Mouse (Mus musculus) ES-Bruce4 (cell line): Measurements from ENCODE around the gene Cisd3. TPM values are rescaled to one million over a fixed set of nuclear protein-coding genes. Genes with fewer than 3 reads are reported as not detected.

ENCODE experiments used
- H3K27ac ChIP-seq: 2 replicates; pipeline ENCODE4 v1.5.1; 2012; ENCODE audit warnings: low read length, inconsistent platforms; ENCODE audit not compliant: insufficient read depth
- H3K27me3 ChIP-seq: 2 replicates; pipeline ENCODE4 v1.6.1; 2012; ENCODE audit warnings: mild to moderate bottlenecking, low read length, inconsistent platforms; ENCODE audit not compliant: control insufficient read depth, poor library complexity, insufficient read depth, severe bottlenecking
- H3K36me3 ChIP-seq: 2 replicates; pipeline ENCODE4 v1.6.1; 2012; ENCODE audit warnings: inconsistent platforms, mild to moderate bottlenecking, low read length, moderate library complexity; ENCODE audit not compliant: control insufficient read depth, poor library complexity, insufficient read depth, severe bottlenecking
- H3K4me1 ChIP-seq: one replicate; pipeline ENCODE4 v1.8.1; 2011; ENCODE audit warnings: low read length; ENCODE audit not compliant: control insufficient read depth, insufficient read depth
- H3K4me3 ChIP-seq: 2 replicates; pipeline ENCODE4 v1.5.1; 2011; ENCODE audit warnings: low read depth, mild to moderate bottlenecking, low read length
- H3K9ac ChIP-seq: 2 replicates; pipeline ENCODE4 v1.6.1; 2012; ENCODE audit warnings: low read depth, mild to moderate bottlenecking, inconsistent platforms; ENCODE audit not compliant: poor library complexity, severe bottlenecking
- H3K9me3 ChIP-seq: replicated peaks from 2 replicates; pipeline ENCODE4 v1.6.1; 2012; ENCODE audit warnings: mild to moderate bottlenecking, low read length, inconsistent platforms; ENCODE audit not compliant: control insufficient read depth, poor library complexity, insufficient read depth, severe bottlenecking
- CTCF ChIP-seq: IDR thresholded peaks from one replicate; pipeline ENCODE4 v1.8.1; 2011; ENCODE audit warnings: low read depth, low read length
- EP300 ChIP-seq: IDR thresholded peaks from 2 replicates; pipeline ENCODE4 v1.6.1; 2011; ENCODE audit warnings: low read depth, low read length; ENCODE audit not compliant: insufficient read depth
- POLR2A ChIP-seq: IDR thresholded peaks from one replicate; pipeline ENCODE4 v1.8.1; 2011; ENCODE audit warnings: low read length; ENCODE audit not compliant: insufficient read depth
- polyA plus RNA-seq: library from polyadenylated mRNA; stranded (reverse); fragments of >200 nt; gene quantifications from 2 replicates; pipeline ENCODE4 v1.2.4, GENCODE M21; 2011; ENCODE audit warnings: low read depth; ENCODE audit not compliant: missing spikeins, insufficient read depth, insufficient read length

Cisd3 gene
- polyA plus RNA-seq, 1 experiment, result 62.3 TPM

- Histone ChIP-seq H3K27ac (peak overlapping the region; percentile 87), H3K4me3 (peak overlapping the region; percentile 73), H3K4me1 (peaks cover 6% of the 10 kb centered on the region), H3K9me3 (no peaks in the 10 kb centered on the region), H3K9ac (peak overlapping the region; percentile 97), H3K27me3 (no peaks in the 10 kb centered on the region), H3K36me3 (no peaks in the 10 kb centered on the region)
- TF ChIP-seq EP300, result 0 out of 2 replicates have a peak, but pooled peaks have one; percentile 33
- TF ChIP-seq POLR2A, result no peak
- TF ChIP-seq CTCF, result no peak
Measured at GRCm38 (mm10) chr11:97658751-97659266, 26.8 kb upstream of the Cisd3 start.

DNA sequence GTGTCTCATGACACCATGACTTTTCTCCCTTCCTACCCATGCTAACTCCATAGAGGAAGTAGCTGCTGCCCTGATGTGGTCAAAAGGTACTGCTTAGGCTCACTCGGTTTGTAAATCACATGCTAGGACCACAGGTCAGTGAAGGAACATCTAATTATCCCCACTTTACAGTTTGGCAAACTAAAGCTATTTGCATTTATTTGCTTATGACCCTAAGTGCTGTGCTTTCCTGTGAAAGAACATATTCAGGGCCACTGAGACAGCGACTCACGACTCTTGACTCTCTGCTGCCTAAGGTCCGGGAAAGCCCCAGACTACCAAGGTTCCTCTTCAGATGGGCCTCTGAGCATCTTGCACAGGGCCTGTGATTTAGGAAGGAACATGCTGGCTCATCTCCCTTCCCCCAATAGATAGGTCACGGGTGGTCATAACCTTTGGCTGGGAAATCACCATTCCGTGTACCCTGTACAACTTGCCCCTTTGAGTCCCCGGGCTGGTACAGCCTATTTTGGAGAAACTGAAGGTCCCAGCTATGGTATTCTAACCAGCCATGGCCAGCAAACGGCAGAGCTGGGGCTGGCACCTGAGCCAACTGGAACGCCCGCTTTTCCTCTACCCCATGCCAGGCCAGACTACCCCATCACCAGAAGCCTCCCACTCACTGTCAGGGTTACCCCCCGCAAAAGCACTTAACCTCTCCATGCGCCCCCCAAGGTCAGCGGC is 26.2 kb upstream of the Cisd3 start:
- H3K4me3 ChIP-seq, result peak overlapping the region; percentile 73

GRCm38 (mm10) chr11:97659990-97660714 is 25.5 kb upstream of the Cisd3 start:
- Histone ChIP-seq H3K9ac (peak overlapping the region; percentile 97), H3K4me3 (peak overlapping the region; percentile 75), H3K9me3 (no peaks in the 10 kb centered on the region), H3K4me1 (peaks cover 6% of the 10 kb centered on the region), H3K27me3 (no peaks in the 10 kb centered on the region), H3K36me3 (no peaks in the 10 kb centered on the region), H3K27ac (peak overlapping the region; percentile 98)
- TF ChIP-seq EP300, result peak; percentile 51; the same call in 1 of the 2 replicates
- no peak for TF ChIP-seq POLR2A

More for the DNA sequence above, 26.2 kb upstream of the Cisd3 start:
- H3K9ac ChIP-seq, result peak overlapping the region; percentile 97
- peaks cover 6% of the 10 kb centered on the region for H3K4me1 ChIP-seq
- H3K27ac ChIP-seq, result peak overlapping the region; percentile 87
- TF ChIP-seq POLR2A, result no peak
- no peak for TF ChIP-seq EP300
- no peak for TF ChIP-seq CTCF
- H3K27me3 ChIP-seq, result no peaks in the 10 kb centered on the region
- no peaks in the 10 kb centered on the region for H3K9me3 ChIP-seq
- no peaks in the 10 kb centered on the region for H3K36me3 ChIP-seq

DNA sequence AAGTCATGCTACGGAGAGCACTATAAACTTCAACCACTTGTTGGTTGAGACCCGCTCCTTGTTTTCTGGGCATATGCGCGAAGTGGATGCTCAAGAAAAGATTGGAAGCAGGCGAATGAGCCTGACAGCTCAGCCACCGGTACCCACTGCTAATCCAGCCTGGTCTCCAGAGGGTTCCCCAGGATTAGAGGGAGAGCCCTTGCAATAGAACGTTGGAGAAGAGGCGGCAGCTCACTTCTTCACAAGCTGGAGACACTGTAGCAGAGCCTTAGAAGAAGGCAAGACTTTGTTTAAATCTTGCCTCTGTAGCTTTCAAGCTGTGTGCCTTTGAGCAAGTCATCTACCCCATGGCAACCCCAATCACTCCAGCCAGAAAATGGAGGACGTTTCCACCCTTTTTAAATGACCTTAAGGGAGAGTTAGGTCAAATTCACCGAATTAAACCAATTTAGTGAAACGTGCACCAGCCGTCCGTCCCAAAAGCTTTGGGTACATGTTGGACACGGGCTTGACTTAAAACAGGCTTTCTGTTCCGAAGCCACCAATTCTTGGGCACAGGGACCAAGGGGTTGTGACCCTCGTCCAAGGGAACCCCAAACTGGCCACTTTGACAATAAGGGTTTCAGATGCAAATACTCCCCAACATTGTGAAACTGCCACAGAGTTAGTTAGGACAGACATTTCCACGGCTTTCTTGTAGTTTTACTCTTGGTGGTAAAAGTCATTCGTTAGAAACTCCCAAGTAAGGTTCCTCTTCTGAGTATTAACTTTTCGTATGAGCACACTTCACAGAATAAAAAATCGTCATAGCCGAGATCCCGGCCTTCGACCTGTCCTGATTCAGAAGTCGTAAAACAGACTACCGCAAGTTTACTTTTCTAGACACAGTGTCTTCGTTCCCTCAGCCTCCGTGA is 24.6 kb upstream of the Cisd3 start:
- H3K9me3 ChIP-seq, result no peaks in the 10 kb centered on the region
- no peaks in the 10 kb centered on the region for H3K27me3 ChIP-seq
- H3K4me3 ChIP-seq, result peak overlapping the region; percentile 75
- H3K9ac ChIP-seq, result peak overlapping the region; percentile 97
- H3K36me3 ChIP-seq, result no peaks in the 10 kb centered on the region
- H3K27ac ChIP-seq, result peak overlapping the region; percentile 98
- no peak for TF ChIP-seq EP300
- TF ChIP-seq POLR2A, result no peak
- no peak for TF ChIP-seq CTCF
- peaks cover 6% of the 10 kb centered on the region for H3K4me1 ChIP-seq

DNA sequence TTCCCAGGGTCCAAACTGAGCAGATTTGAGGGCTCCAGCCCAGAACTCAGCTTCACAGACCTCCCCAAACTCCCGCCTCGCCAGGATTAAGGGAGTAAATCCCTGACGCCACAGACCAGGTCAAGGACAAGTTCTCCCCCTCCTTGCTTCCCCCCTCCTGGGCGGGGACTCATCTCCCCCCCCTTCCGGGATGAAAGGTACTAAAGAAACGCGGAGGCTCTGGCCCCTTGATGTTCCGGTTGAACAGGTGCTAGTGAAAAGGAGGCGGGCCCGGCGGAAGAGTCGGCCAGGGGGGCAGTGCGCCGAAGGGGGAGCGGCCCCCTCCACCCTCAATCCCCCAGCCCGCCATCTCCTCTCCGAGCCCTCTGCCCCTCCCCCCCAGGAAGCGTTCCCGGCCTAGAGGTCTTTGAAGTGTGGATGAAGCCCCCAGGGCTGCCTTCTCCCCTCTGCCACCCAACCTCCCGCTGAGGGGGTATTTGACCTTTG is 23.9 kb upstream of the Cisd3 start:
- Histone ChIP-seq H3K27ac (peak overlapping the region; percentile 99), H3K27me3 (no peaks in the 10 kb centered on the region), H3K36me3 (peaks cover 3% of the 10 kb centered on the region; the same call in 1 of the 2 replicates), H3K4me3 (peak overlapping the region; percentile 44), H3K9me3 (no peaks in the 10 kb centered on the region), H3K4me1 (peaks cover 4% of the 10 kb centered on the region), H3K9ac (peak overlapping the region; percentile 97)
- TF ChIP-seq EP300 (peak; percentile 98), CTCF (no peak), POLR2A (peak; percentile 45)
